ENCODE assay signal across 8 mouse cellular contexts in genomic region chr4:141142285-141142811, GRCm38 (mm10). TPM values are rescaled to one million over a fixed set of nuclear protein-coding genes. Genes with fewer than 3 reads are reported as not detected.
DNase-seq lines count a peak whose midpoint lies in the region; ATAC-seq and TF ChIP-seq lines count a peak whose summit lies in the region.

No protein-coding gene starts in this region.

- no peaks in the 10 kb centered on the region for H3K9me3 ChIP-seq in midbrain, embryonic 10.5 days (replicated peaks)
- H3K9me3 ChIP-seq in midbrain, embryonic 16.5 days (replicated peaks; ENCODE audit: control insufficient read depth, low read length, poor library complexity, severe bottlenecking): no peaks in the 10 kb centered on the region
- no peaks in the 10 kb centered on the region for H3K9me3 ChIP-seq in intestine, embryonic 16.5 days (ENCODE audit: control insufficient read depth, low read length)
- H3K9me3 ChIP-seq in stomach, embryonic 14.5 days (ENCODE audit: control insufficient read depth, low read depth, low read length): no peaks in the 10 kb centered on the region

- TF ChIP-seq CTCF in gastrocnemius, adult 2 months (IDR thresholded peaks at IDR 0.05): peak; percentile 97

- H3K4me2 ChIP-seq in midbrain, embryonic 16.5 days (ENCODE audit: low read length): no peak overlapping the region
- H3K4me2 ChIP-seq in intestine, embryonic 16.5 days (ENCODE audit: low read depth, low read length): peak overlapping the region; percentile 39; the same call in 1 of the 2 replicates
- 0 out of 2 replicates have a peak overlapping the region, but pooled peaks have one; percentile 12 for H3K4me2 ChIP-seq in stomach, embryonic 14.5 days (replicated peaks; ENCODE audit: low read depth, low read length)

- H3K27me3 ChIP-seq in midbrain, embryonic 10.5 days (ENCODE audit: low read depth, poor library complexity, severe bottlenecking): 0 out of 2 replicates have a peak, but pooled peaks cover 5% of the 10 kb centered on the region
- no peaks in the 10 kb centered on the region for H3K27me3 ChIP-seq in midbrain, embryonic 16.5 days (ENCODE audit: control insufficient read depth, insufficient read depth, low read depth, low read length)
- no peaks in the 10 kb centered on the region for H3K27me3 ChIP-seq in intestine, embryonic 16.5 days (replicated peaks; ENCODE audit: control insufficient read depth, insufficient read depth, low read length)
- no peaks in the 10 kb centered on the region for H3K27me3 ChIP-seq in stomach, embryonic 14.5 days (ENCODE audit: control insufficient read depth, insufficient read depth, low read length)

- no peak overlapping the region for H3K27ac ChIP-seq in midbrain, embryonic 10.5 days (replicated peaks)
- no peak overlapping the region for H3K27ac ChIP-seq in midbrain, embryonic 16.5 days (ENCODE audit: low read length)
- H3K27ac ChIP-seq in gastrocnemius, adult 2 months: peak overlapping the region; percentile 74
- peak overlapping the region; percentile 6; the same call in 1 of the 2 replicates for H3K27ac ChIP-seq in intestine, embryonic 16.5 days (ENCODE audit: low read length)
- H3K27ac ChIP-seq in stomach, embryonic 14.5 days (ENCODE audit: low read length): no peak overlapping the region

- H3K9ac ChIP-seq in midbrain, embryonic 16.5 days (ENCODE audit: low read depth, low read length): no peak overlapping the region
- H3K9ac ChIP-seq in intestine, embryonic 16.5 days (ENCODE audit: low read depth, low read length): peak overlapping the region; percentile 54
- H3K9ac ChIP-seq in stomach, embryonic 14.5 days (replicated peaks; ENCODE audit: low read depth, low read length): no peak overlapping the region

- H3K36me3 ChIP-seq in midbrain, embryonic 10.5 days: no peaks in the 10 kb centered on the region
- H3K36me3 ChIP-seq in midbrain, embryonic 16.5 days (ENCODE audit: control insufficient read depth, insufficient read depth, low read length): no peaks in the 10 kb centered on the region
- no peaks in the 10 kb centered on the region for H3K36me3 ChIP-seq in intestine, embryonic 16.5 days (ENCODE audit: control insufficient read depth, insufficient read depth, low read length)
- H3K36me3 ChIP-seq in stomach, embryonic 14.5 days (ENCODE audit: control insufficient read depth, insufficient read depth, low read length): no peaks in the 10 kb centered on the region

- no peak overlapping the region for H3K4me3 ChIP-seq in midbrain, embryonic 10.5 days
- H3K4me3 ChIP-seq in midbrain, embryonic 16.5 days (ENCODE audit: low read depth, low read length): no peak overlapping the region
- H3K4me3 ChIP-seq in gastrocnemius, adult 2 months: peak overlapping the region; percentile 57
- H3K4me3 ChIP-seq in intestine, embryonic 16.5 days (ENCODE audit: low read length): peak overlapping the region; percentile 10; the same call in 1 of the 2 replicates
- no peak overlapping the region for H3K4me3 ChIP-seq in stomach, embryonic 14.5 days (ENCODE audit: low read depth, low read length)

- DNase-seq in midbrain, embryonic 10.5 days (ENCODE audit: low spot score): peak; percentile 70
- DNase-seq in c-Kit-positive CD71-positive TER-119-negative erythroid progenitor cells, embryonic 14.5 days (ENCODE audit: low read depth): peak; percentile 69
- DNase-seq in gastrocnemius, adult 2 months: peak; percentile 73
- DNase-seq in left cerebral cortex, postnatal 25 days (ENCODE audit: low spot score in 2 of 2): peak; percentile 78 to 87

- no peak for ATAC-seq in midbrain, embryonic 16.5 days
- ATAC-seq in intestine, embryonic 16.5 days: no peak
- 0 out of 2 replicates have a peak, but pooled peaks have one; percentile 44 for ATAC-seq in monocyte, adult 5-6 weeks (replicated peaks; ENCODE audit: insufficient number of reproducible peaks, low FRiP score, low TSS enrichment, poor library complexity, severe bottlenecking)
- no peak for ATAC-seq in stomach, embryonic 14.5 days (ENCODE audit: insufficient number of reproducible peaks, insufficient read depth, low FRiP score, low read depth)

- 29% methylated on average over 9 of the region's 9 CpGs for WGBS in midbrain, embryonic 10.5 days
- WGBS in midbrain, embryonic 16.5 days: 29% methylated on average over 9 of the region's 9 CpGs
- WGBS in intestine, embryonic 16.5 days: 24% methylated on average over 9 of the region's 9 CpGs
- WGBS in stomach, embryonic 14.5 days: 25% methylated on average over 9 of the region's 9 CpGs

- intact Hi-C loops in gastrocnemius, adult 2 months (cut with DNase I): loop anchor here (5.0 kb wide), 1 partner anchor 125 kb away; no protein-coding TSS in a partner anchor
- intact Hi-C loops in left cerebral cortex, postnatal 25 days (cut with DNase I): loop anchor here (1.0 to 10.0 kb wide), 3 partner anchors 35 to 221 kb away; no protein-coding TSS in a partner anchor

- peaks cover 18% of the 10 kb centered on the region for H3K4me1 ChIP-seq in midbrain, embryonic 10.5 days
- H3K4me1 ChIP-seq in midbrain, embryonic 16.5 days (ENCODE audit: control insufficient read depth, insufficient read depth, low read length): peaks cover 17% of the 10 kb centered on the region
- peaks cover 15% of the 10 kb centered on the region for H3K4me1 ChIP-seq in intestine, embryonic 16.5 days (ENCODE audit: control insufficient read depth, insufficient read depth, low read length)
- H3K4me1 ChIP-seq in stomach, embryonic 14.5 days (ENCODE audit: control insufficient read depth, insufficient read depth, low read length): peaks cover 13% of the 10 kb centered on the region

RNA-seq across cellular contexts. Expression of gene Szrd1, which starts 2.8 kb away (rescaled TPM):
- 35.2 and 36.3 TPM in 2 replicates for polyA plus RNA-seq in midbrain, embryonic 10.5 days (2016; fragmentation: Nextera tagmentation; extraction: Ambion mirVana)
- 24.5 and 25.1 TPM in 2 replicates for polyA plus RNA-seq in midbrain, embryonic 16.5 days (2015; fragmentation: Nextera tagmentation; extraction: Ambion mirVana)
- total RNA-seq in gastrocnemius, adult 2 months (2021): 100 to 1,000 TPM; 146 to 163 TPM
- polyA plus RNA-seq in intestine, embryonic 16.5 days (2015; fragmentation: Nextera tagmentation; extraction: Ambion mirVana): 44.4 and 46.4 TPM in 2 replicates
- total RNA-seq in left cerebral cortex, postnatal 25 days (2021): 10 to 100 TPM; 41.7 to 49.2 TPM
- 35.3 to 47.0 TPM (median 43.5 TPM) in 3 replicates for total RNA-seq in monocyte, adult 5-6 weeks (2017)
- polyA plus RNA-seq in stomach, embryonic 14.5 days (2014; fragmentation: Nextera tagmentation; extraction: Ambion mirVana): 35.3 and 35.4 TPM in 2 replicates

RNA-seq across cellular contexts. Expression of gene Fbxo42, which starts 5.4 kb away (rescaled TPM):
- polyA plus RNA-seq in midbrain, embryonic 10.5 days (2016; fragmentation: Nextera tagmentation; extraction: Ambion mirVana): 24.2 and 25.3 TPM in 2 replicates
- 25.5 TPM in 2 replicates for polyA plus RNA-seq in midbrain, embryonic 16.5 days (2015; fragmentation: Nextera tagmentation; extraction: Ambion mirVana)
- 10 to 100 TPM; 10.8 to 10.9 TPM for total RNA-seq in gastrocnemius, adult 2 months (2021)
- polyA plus RNA-seq in intestine, embryonic 16.5 days (2015; fragmentation: Nextera tagmentation; extraction: Ambion mirVana): 17.9 and 18.5 TPM in 2 replicates
- total RNA-seq in left cerebral cortex, postnatal 25 days (2021): 10 to 100 TPM; 31.4 to 32.3 TPM
- 5.0 to 11.5 TPM (median 5.5 TPM) in 3 replicates for total RNA-seq in monocyte, adult 5-6 weeks (2017)
- polyA plus RNA-seq in stomach, embryonic 14.5 days (2014; fragmentation: Nextera tagmentation; extraction: Ambion mirVana): 29.6 and 30.4 TPM in 2 replicates

RNA-seq across cellular contexts. Expression of gene Spata21, which starts 54.2 kb away (rescaled TPM):
- polyA plus RNA-seq in midbrain, embryonic 10.5 days (2016; fragmentation: Nextera tagmentation; extraction: Ambion mirVana): 0.05 and 0.20 TPM in 2 replicates
- 0.39 TPM in 1 of 2 replicates, not detected in the other for polyA plus RNA-seq in midbrain, embryonic 16.5 days (2015; fragmentation: Nextera tagmentation; extraction: Ambion mirVana)
- not detected for total RNA-seq in gastrocnemius, adult 2 months (2021)
- polyA plus RNA-seq in intestine, embryonic 16.5 days (2015; fragmentation: Nextera tagmentation; extraction: Ambion mirVana): 0.22 TPM in 1 of 2 replicates, not detected in the other
- under 1 TPM; 0.55 to 0.83 TPM for total RNA-seq in left cerebral cortex, postnatal 25 days (2021)
- total RNA-seq in monocyte, adult 5-6 weeks (2017): not detected in 3 replicates
- polyA plus RNA-seq in stomach, embryonic 14.5 days (2014; fragmentation: Nextera tagmentation; extraction: Ambion mirVana): 0.30 and 0.59 TPM in 2 replicates

Comparison
In these comparisons a context has a peak if more than half of its experiments do, and no peak if none do; other contexts are left out.
1. H3K27ac ChIP-seq: peak in gastrocnemius, adult 2 months (single experiment) and intestine, embryonic 16.5 days (single experiment); none in midbrain, embryonic 10.5 days (single experiment), midbrain, embryonic 16.5 days (single experiment) and stomach, embryonic 14.5 days (single experiment).
2. H3K4me3 ChIP-seq: peak in gastrocnemius, adult 2 months (single experiment) and intestine, embryonic 16.5 days (single experiment); none in midbrain, embryonic 10.5 days (single experiment), midbrain, embryonic 16.5 days (single experiment) and stomach, embryonic 14.5 days (single experiment).
3. Peak in every context shown above with its lines, with median percentiles within 50 percentile points of each other: DNase-seq.